ENCODE assay signal across 10 mouse cellular contexts in the genomic region with DNA sequence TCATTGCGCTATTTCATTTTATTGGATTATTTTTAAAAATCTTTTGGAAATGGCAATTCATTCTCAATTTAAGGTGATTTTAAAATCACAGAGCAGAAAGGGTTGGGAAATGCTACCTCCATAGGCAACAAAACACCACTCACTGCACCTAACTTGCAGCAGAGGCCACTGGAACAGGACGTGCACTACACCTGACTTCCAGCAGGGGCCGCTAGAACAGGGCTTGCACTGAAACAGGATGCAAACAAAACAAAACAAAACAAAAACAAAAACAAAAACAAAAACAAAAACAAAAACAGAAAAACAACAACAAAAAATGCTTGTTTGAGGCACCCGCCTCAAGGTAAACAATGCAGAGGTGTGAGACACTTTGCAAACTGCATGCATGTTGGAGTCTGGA.
DNase-seq lines count a peak whose midpoint lies in the region; ATAC-seq and TF ChIP-seq lines count a peak whose summit lies in the region.
"Had no signal": no experiment of that assay in that cellular context is flagged by ENCODE, and none has a peak within 500 bp of the region (broad histone marks: within the 10 kb centered on the region; RNA-seq: fewer than 3 reads in every experiment).

No protein-coding gene starts in this region.

- no peaks in the 10 kb centered on the region for H3K4me1 ChIP-seq in forebrain, postnatal 0 days (ENCODE audit: insufficient read depth)
- H3K4me1 ChIP-seq in forebrain, embryonic 13.5 days = no peaks in the 10 kb centered on the region
- H3K4me1 ChIP-seq in lung, postnatal 0 days (ENCODE audit: insufficient read depth, low read depth, low read length) = no peaks in the 10 kb centered on the region
- no peaks in the 10 kb centered on the region for H3K4me1 ChIP-seq in bone marrow macrophage, adult 2 months (ENCODE audit: control insufficient read depth, insufficient read depth, low read length)
- H3K4me1 ChIP-seq: liver, embryonic 13.5 days; neural tube, embryonic 13.5 days had no signal

- no peak for TF ChIP-seq EP300 in lung, postnatal 0 days (IDR thresholded peaks at IDR 0.05)

- H3K4me3 ChIP-seq in forebrain, postnatal 0 days (ENCODE audit: low read depth, low read length) = no peak overlapping the region
- no peak overlapping the region for H3K4me3 ChIP-seq in forebrain, embryonic 13.5 days
- H3K4me3 ChIP-seq in lung, postnatal 0 days (ENCODE audit: low read depth, low read length) = no peak overlapping the region
- no peak overlapping the region for H3K4me3 ChIP-seq in bone marrow macrophage, adult 2 months (ENCODE audit: insufficient read depth, low read length)
- H3K4me3 ChIP-seq: liver, embryonic 13.5 days; neural tube, embryonic 13.5 days had no signal

- TF ChIP-seq CTCF in forebrain, postnatal 0 days (IDR thresholded peaks at IDR 0.05; ENCODE audit: low read depth) = peak; percentile 59
- TF ChIP-seq CTCF in lung, postnatal 0 days (IDR thresholded peaks at IDR 0.05) = peak; percentile 59
- TF ChIP-seq CTCF in bone marrow macrophage, adult 2 months (IDR thresholded peaks at IDR 0.05; ENCODE audit: low read depth, low read length) = peak; percentile 38; the same call in 1 of the 2 replicates

- no peaks in the 10 kb centered on the region for H3K27me3 ChIP-seq in forebrain, postnatal 0 days (ENCODE audit: insufficient read depth, low read length)
- no peaks in the 10 kb centered on the region for H3K27me3 ChIP-seq in forebrain, embryonic 13.5 days
- no peaks in the 10 kb centered on the region for H3K27me3 ChIP-seq in lung, postnatal 0 days (replicated peaks; ENCODE audit: insufficient read depth, low read length)
- H3K27me3 ChIP-seq: liver, embryonic 13.5 days; neural tube, embryonic 13.5 days had no signal

- H3K36me3 ChIP-seq in forebrain, postnatal 0 days (ENCODE audit: insufficient read depth) = no peaks in the 10 kb centered on the region
- H3K36me3 ChIP-seq in forebrain, embryonic 13.5 days (ENCODE audit: poor library complexity, severe bottlenecking) = no peaks in the 10 kb centered on the region
- H3K36me3 ChIP-seq in lung, postnatal 0 days (ENCODE audit: insufficient read depth, low read length) = no peaks in the 10 kb centered on the region
- H3K36me3 ChIP-seq: liver, embryonic 13.5 days; neural tube, embryonic 13.5 days had no signal

- no peaks in the 10 kb centered on the region for H3K9me3 ChIP-seq in forebrain, postnatal 0 days (ENCODE audit: low read length)
- H3K9me3 ChIP-seq in forebrain, embryonic 13.5 days (replicated peaks) = no peaks in the 10 kb centered on the region
- no peaks in the 10 kb centered on the region for H3K9me3 ChIP-seq in lung, postnatal 0 days (ENCODE audit: low read length)
- H3K9me3 ChIP-seq: liver, embryonic 13.5 days; neural tube, embryonic 13.5 days had no signal

- H3K4me2 ChIP-seq in forebrain, postnatal 0 days (ENCODE audit: low read depth) = no peak overlapping the region
- no peak overlapping the region for H3K4me2 ChIP-seq in forebrain, embryonic 13.5 days
- H3K4me2 ChIP-seq in lung, postnatal 0 days (replicated peaks; ENCODE audit: low read depth, low read length) = no peak overlapping the region
- H3K4me2 ChIP-seq: liver, embryonic 13.5 days; neural tube, embryonic 13.5 days had no signal

- no peak for DNase-seq in forebrain, postnatal 0 days
- no peak for DNase-seq in lung, postnatal 0 days (ENCODE audit: low spot score)
- no peak for DNase-seq in lung, adult 18-20 months
- DNase-seq in lung, postnatal 14 days = peak; percentile 2
- no peak for DNase-seq in urinary bladder, postnatal 10 days (ENCODE audit: low spot score)
- DNase-seq: liver, embryonic 13.5 days had no signal

- H3K27ac ChIP-seq in forebrain, postnatal 0 days (ENCODE audit: low read depth, low read length) = no peak overlapping the region
- no peak overlapping the region for H3K27ac ChIP-seq in forebrain, embryonic 13.5 days
- no peak overlapping the region for H3K27ac ChIP-seq in lung, postnatal 0 days (ENCODE audit: low read length)
- no peak overlapping the region for H3K27ac ChIP-seq in bone marrow macrophage, adult 2 months (ENCODE audit: insufficient read depth, low read depth, low read length)
- H3K27ac ChIP-seq: liver, embryonic 13.5 days; neural tube, embryonic 13.5 days had no signal

- no peak overlapping the region for H3K9ac ChIP-seq in forebrain, postnatal 0 days
- H3K9ac ChIP-seq in forebrain, embryonic 13.5 days = no peak overlapping the region
- no peak overlapping the region for H3K9ac ChIP-seq in lung, postnatal 0 days (replicated peaks; ENCODE audit: low read depth)
- H3K9ac ChIP-seq: liver, embryonic 13.5 days; neural tube, embryonic 13.5 days had no signal

- no peak for ATAC-seq in forebrain, postnatal 0 days
- ATAC-seq in forebrain, embryonic 13.5 days = no peak
- no peak for ATAC-seq in lung, postnatal 0 days
- no peak for ATAC-seq in erythroblast, adult 5-6 weeks (replicated peaks; ENCODE audit: low FRiP score, poor library complexity, severe bottlenecking)

- TF ChIP-seq POLR2A in bone marrow macrophage, adult 2 months (IDR thresholded peaks at IDR 0.05; ENCODE audit: borderline replicate concordance, low read depth, low read length) = no peak

- 80% methylated on average over 4 of the region's 4 CpGs for WGBS in forebrain, postnatal 0 days
- 78% methylated on average over 4 of the region's 4 CpGs for WGBS in forebrain, embryonic 13.5 days
- 70% methylated on average over 4 of the region's 4 CpGs for WGBS in lung, postnatal 0 days
